Mouse (Mus musculus) midbrain, embryonic 14.5 days (tissue): ENCODE measurements around the gene Kcnd2. TPM values are rescaled to one million over a fixed set of nuclear protein-coding genes. Genes with fewer than 3 reads are reported as not detected.

Experiments used
- ATAC-seq: fragments of 200-750 bp; cut with Nextera tagmentation; 2 replicates; pipeline ENCODE4 v1.8.0; 2017; ENCODE audit warnings: moderate number of reproducible peaks, moderate library complexity; ENCODE audit not compliant: low FRiP score, low TSS enrichment
- DNase-seq: peaks from one replicate; pipeline ENCODE4 v3.0.0-alpha.2; 2015
- H3K27ac ChIP-seq: fragments of 300-500 bp; sonication (generic); replicated peaks from 2 replicates; pipeline ENCODE4 v1.5.1; 2014; ENCODE audit warnings: mild to moderate bottlenecking, low read depth, low read length, moderate library complexity
- H3K27me3 ChIP-seq: fragments of 300-500 bp; sonication (generic); 2 replicates; pipeline ENCODE4 v1.6.1; 2014; ENCODE audit warnings: low read length, control low read depth, mixed read lengths; ENCODE audit not compliant: control insufficient read depth, insufficient read depth
- H3K36me3 ChIP-seq: fragments of 300-500 bp; sonication (generic); 2 replicates; pipeline ENCODE4 v1.6.1; 2014; ENCODE audit warnings: low read length, control low read depth; ENCODE audit not compliant: control insufficient read depth, insufficient read depth
- H3K4me1 ChIP-seq: fragments of 300-500 bp; sonication (generic); 2 replicates; pipeline ENCODE4 v1.6.1; 2014; ENCODE audit warnings: mild to moderate bottlenecking, antibody characterized with exemption, low read length, control low read depth; ENCODE audit not compliant: control insufficient read depth, insufficient read depth
- H3K4me2 ChIP-seq: fragments of 300-500 bp; sonication (generic); 2 replicates; pipeline ENCODE4 v1.6.1; 2014; ENCODE audit warnings: mild to moderate bottlenecking, low read length, moderate library complexity
- H3K4me3 ChIP-seq: fragments of 300-500 bp; sonication (generic); replicated peaks from 2 replicates; pipeline ENCODE4 v1.5.1; 2014; ENCODE audit warnings: low read depth, low read length
- H3K9ac ChIP-seq: fragments of 300-500 bp; sonication (generic); replicated peaks from 2 replicates; pipeline ENCODE4 v1.6.1; 2014; ENCODE audit warnings: mild to moderate bottlenecking, low read length, moderate library complexity
- H3K9me3 ChIP-seq: fragments of 300-500 bp; sonication (generic); 2 replicates; pipeline ENCODE4 v1.6.1; 2016; ENCODE audit warnings: low read length, control low read depth, mixed read lengths; ENCODE audit not compliant: control insufficient read depth
- WGBS: fragments of 180-500 bp; shearing (Covaris S2); extraction: QIAGEN DNeasy Blood & Tissue Kit; methylation state at CpG from one replicate; pipeline ENCODE4 v1.1.7; 2014; 5-methylcytosine and 5-hydroxymethylcytosine counted together
- polyA plus RNA-seq: library from polyadenylated mRNA; unstranded; fragments of >200 nt; fragmentation: Nextera tagmentation; extraction: Ambion mirVana; gene quantifications from 2 replicates; pipeline ENCODE4 v1.2.1, GENCODE M21; 2014

Gene Kcnd2
- polyA plus RNA-seq, 1 experiment from 2014 or later: 23.4 TPM

DNA sequence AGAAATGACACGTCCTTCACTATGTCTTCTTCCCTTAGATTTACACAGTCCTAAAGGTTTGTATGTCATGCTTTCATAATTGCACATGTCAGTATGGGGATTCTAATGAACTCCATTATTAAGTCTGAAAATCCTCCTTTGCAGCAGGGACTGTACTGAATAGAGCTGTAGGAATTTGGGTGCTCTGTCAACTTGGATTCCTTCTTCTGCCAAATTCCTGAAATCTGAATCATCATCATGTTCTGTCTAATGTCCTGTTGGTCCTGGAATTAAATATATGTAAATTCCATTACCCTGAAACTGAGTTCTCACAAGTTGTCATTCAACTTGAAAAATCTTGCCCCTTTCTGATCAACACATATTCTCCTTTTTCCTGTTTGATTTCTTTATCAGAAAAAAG is 532.2 kb downstream of the Kcnd2 start:
- Histone ChIP-seq H3K4me3 (no peak overlapping the region), H3K36me3 (no peaks in the 10 kb centered on the region), H3K9me3 (no peaks in the 10 kb centered on the region), H3K27ac (no peak overlapping the region), H3K4me2 (no peak overlapping the region), H3K4me1 (no peaks in the 10 kb centered on the region), H3K9ac (no peak overlapping the region), H3K27me3 (no peaks in the 10 kb centered on the region)
- DNase-seq: no peak
- ATAC-seq: no peak
- whole genome bisulfite sequencing: 59% methylated on average over 1 of the region's 1 CpGs

DNA sequence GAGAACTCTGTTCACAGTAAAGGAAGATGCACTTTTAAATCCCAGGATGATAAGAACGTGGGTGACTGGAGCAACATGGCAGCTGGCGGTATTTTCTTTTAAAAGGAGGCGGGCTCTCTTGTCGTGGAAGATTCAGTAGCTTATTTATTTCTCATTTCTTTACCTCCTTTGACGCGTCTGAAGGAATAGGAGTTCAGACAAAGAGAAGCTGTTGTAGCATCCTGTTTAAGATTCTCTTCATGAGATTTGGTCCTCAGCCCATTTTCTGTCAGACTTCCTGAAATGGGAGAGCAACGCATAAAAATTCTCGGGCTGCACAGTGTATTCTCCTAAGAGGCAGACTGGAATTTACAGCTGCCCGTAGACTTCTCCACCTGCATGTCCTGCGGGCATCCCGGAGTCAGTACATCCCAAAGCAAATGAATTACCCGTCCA is 552.5 kb downstream of the Kcnd2 start:
- Histone ChIP-seq H3K27me3 (no peaks in the 10 kb centered on the region), H3K27ac (no peak overlapping the region), H3K4me3 (no peak overlapping the region), H3K36me3 (peaks cover 8% of the 10 kb centered on the region), H3K4me1 (no peaks in the 10 kb centered on the region), H3K9me3 (no peaks in the 10 kb centered on the region), H3K4me2 (no peak overlapping the region), H3K9ac (no peak overlapping the region)
- ATAC-seq (no peak), DNase-seq (peak; percentile 38)
- WGBS: 67% methylated on average over 12 of the region's 12 CpGs

DNA sequence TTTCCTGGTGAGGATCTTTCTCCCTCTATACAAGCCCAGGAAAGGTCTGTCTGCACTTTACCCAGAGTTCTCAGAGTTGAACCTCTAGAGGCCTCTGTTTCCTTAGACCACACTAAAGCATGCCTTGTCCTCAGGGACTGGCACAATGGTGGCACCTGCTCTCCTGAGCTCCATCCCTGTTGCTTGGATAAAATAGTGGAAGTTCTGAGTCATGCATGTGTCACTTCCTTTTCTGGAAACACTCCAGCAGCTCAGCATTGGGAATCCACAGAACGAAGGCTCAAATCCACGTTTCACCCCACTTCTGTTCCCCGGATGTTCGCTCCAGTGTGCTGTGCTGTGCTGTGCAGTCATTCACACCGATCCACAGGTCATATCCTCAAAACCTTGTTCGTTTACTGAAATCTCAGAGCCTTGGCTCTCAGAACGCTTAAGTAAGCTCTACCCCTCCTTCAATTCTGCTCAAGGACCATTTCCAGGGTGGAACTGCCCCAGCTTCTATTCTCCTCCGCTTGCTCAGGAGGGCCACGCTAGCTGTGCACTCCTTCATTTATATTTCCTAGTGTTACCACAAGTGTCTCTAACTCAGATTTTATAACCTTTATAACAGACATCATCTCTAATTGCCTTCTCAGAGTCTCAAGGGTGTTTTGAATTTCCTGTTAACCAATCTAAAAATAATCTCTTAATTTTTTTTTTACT is 553.6 kb downstream of the Kcnd2 start:
- WGBS: 95% methylated on average over 9 of the region's 9 CpGs

DNA sequence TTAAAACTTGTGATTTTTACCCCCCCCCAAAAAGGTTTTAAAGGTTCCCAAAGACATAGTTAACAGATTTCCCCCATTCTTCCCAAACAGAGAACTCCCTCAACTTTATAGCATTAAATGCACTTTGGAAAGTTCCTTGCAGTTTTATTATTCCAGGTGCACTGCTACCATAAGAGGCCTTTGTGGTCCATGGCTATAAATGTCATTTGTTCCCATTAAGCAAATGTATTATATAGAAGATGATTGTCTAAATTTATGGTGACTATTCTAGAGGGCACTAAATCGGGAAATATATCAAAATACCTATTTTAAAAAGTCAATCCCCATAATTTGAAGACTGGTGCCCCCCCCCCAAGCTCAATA is 554.1 kb downstream of the Kcnd2 start:
- H3K36me3 ChIP-seq: peaks cover 8% of the 10 kb centered on the region

More for the DNA sequence above, 553.6 kb downstream of the Kcnd2 start:
- Histone ChIP-seq H3K4me1 (no peaks in the 10 kb centered on the region), H3K4me3 (no peak overlapping the region), H3K36me3 (peaks cover 8% of the 10 kb centered on the region), H3K9me3 (no peaks in the 10 kb centered on the region), H3K27me3 (no peaks in the 10 kb centered on the region), H3K4me2 (no peak overlapping the region), H3K9ac (no peak overlapping the region), H3K27ac (no peak overlapping the region)
- DNase-seq (no peak), ATAC-seq (no peak)

DNA sequence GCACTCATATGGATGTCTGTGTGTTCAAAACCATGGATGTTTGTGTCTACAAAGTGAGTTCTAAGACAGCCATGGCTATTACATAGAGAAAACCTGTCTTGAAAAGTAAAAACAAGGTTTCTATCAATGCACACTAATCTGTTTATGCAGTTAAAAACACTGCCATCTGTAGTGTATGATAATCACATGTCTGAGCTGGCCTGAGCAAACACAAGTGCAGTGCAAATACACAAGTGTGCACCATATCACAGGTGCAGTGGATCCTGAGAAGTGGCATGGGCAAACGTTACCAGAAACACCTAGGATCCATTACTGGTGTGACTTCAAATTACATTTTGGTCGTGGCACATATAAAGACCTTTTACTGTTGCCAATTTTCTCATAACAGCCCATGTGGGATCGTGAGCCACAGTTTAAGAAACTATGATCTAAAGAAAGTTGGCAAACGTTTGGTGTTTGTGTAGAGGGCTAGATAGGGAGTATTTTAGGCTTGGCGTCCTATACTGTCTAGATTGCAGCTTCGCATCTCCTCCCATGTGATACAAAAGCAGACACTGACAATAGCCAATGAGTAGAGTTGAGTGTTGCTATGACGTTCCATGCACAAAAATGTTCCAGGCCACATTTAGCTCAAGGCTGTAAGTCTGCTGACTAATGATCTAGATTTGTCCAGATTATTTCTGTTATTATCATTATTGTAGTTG is 559.1 kb downstream of the Kcnd2 start:
- Histone ChIP-seq H3K4me3 (no peak overlapping the region), H3K27ac (no peak overlapping the region), H3K9me3 (no peaks in the 10 kb centered on the region), H3K4me2 (no peak overlapping the region), H3K4me1 (no peaks in the 10 kb centered on the region), H3K27me3 (no peaks in the 10 kb centered on the region), H3K9ac (no peak overlapping the region), H3K36me3 (peaks cover 8% of the 10 kb centered on the region)
- ATAC-seq (no peak), DNase-seq (no peak)
- WGBS: 90% methylated on average over 7 of the region's 7 CpGs

More for the DNA sequence above, 554.1 kb downstream of the Kcnd2 start:
- no peak overlapping the region for H3K4me2 ChIP-seq
- H3K27me3 ChIP-seq: no peaks in the 10 kb centered on the region
- no peaks in the 10 kb centered on the region for H3K9me3 ChIP-seq
- no peak for ATAC-seq
- 93% methylated on average over 1 of the region's 1 CpGs for WGBS
- DNase-seq: no peak
- H3K4me1 ChIP-seq: no peaks in the 10 kb centered on the region
- H3K4me3 ChIP-seq: no peak overlapping the region
- H3K27ac ChIP-seq: no peak overlapping the region
- H3K9ac ChIP-seq: no peak overlapping the region
